Comparison of ENCODE assay signal across 19 mouse cellular contexts in the genomic region with DNA sequence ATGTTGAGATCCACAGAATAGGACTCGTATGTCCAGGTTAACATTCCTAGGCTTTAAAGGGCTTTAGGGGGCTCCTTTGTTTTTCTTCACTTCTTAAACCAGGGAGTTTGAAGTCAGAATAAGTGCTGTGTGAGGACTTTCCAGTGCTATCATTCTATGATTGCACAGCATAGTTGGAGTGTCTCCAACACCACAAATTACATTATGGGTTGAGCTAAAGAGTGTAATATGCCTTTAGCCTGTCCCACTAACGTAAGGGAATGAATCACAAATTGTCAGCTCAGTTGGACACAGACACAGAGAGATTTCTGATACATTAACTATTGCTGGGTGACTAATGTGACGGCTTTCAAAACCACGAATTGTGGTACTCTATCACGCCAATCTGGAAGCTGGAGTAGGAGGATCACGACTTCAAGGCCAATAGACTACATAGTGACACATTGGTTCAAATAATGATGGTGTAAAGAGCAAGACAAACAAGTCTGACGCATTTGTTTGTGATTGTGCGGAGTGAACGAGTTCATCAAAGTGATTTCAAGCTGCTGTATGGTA. TPM values are rescaled to one million over a fixed set of nuclear protein-coding genes. Genes with fewer than 3 reads are reported as not detected.
DNase-seq lines count a peak whose midpoint lies in the region; ATAC-seq and TF ChIP-seq lines count a peak whose summit lies in the region.
"Had no signal": no experiment of that assay in that cellular context is flagged by ENCODE, and none has a peak within 500 bp of the region (broad histone marks: within the 10 kb centered on the region; RNA-seq: fewer than 3 reads in every experiment).

No protein-coding gene starts in this region.

- no peaks in the 10 kb centered on the region for H3K27me3 ChIP-seq in lung, embryonic 14.5 days (ENCODE audit: insufficient read depth, low read length)
- no peaks in the 10 kb centered on the region for H3K27me3 ChIP-seq in C2C12 (ENCODE audit: control insufficient read depth, insufficient read depth, insufficient read length)
- H3K27me3 ChIP-seq in forebrain, embryonic 10.5 days (ENCODE audit: poor library complexity, severe bottlenecking): no peaks in the 10 kb centered on the region
- H3K27me3 ChIP-seq: forebrain, embryonic 15.5 days; hindbrain, embryonic 13.5 days had no signal

- TF ChIP-seq CTCF in lung, embryonic 14.5 days (IDR thresholded peaks at IDR 0.05; ENCODE audit: low read depth): no peak
- TF ChIP-seq CTCF in C2C12 (IDR thresholded peaks at IDR 0.05; ENCODE audit: control insufficient read depth, insufficient read depth, insufficient read length): no peak

- no peak overlapping the region for H3K4me3 ChIP-seq in lung, embryonic 14.5 days (ENCODE audit: low read depth, low read length)
- no peak overlapping the region for H3K4me3 ChIP-seq in C2C12 (ENCODE audit: insufficient read depth, poor library complexity, severe bottlenecking)
- H3K4me3 ChIP-seq in forebrain, embryonic 10.5 days: no peak overlapping the region
- H3K4me3 ChIP-seq: forebrain, embryonic 15.5 days; heart, embryonic 10.5 days; hindbrain, embryonic 13.5 days had no signal

- H3K4me2 ChIP-seq in lung, embryonic 14.5 days: no peak overlapping the region
- H3K4me2 ChIP-seq: forebrain, embryonic 15.5 days; hindbrain, embryonic 13.5 days had no signal

- no peak overlapping the region for H3K27ac ChIP-seq in lung, embryonic 14.5 days (ENCODE audit: low read depth)
- no peak overlapping the region for H3K27ac ChIP-seq in forebrain, embryonic 10.5 days
- H3K27ac ChIP-seq: forebrain, embryonic 15.5 days; heart, embryonic 10.5 days; hindbrain, embryonic 13.5 days; hindbrain, postnatal 0 days had no signal

- H3K79me3 ChIP-seq in C2C12 (ENCODE audit: low read depth): no peaks in the 10 kb centered on the region

- no peaks in the 10 kb centered on the region for H3K36me3 ChIP-seq in lung, embryonic 14.5 days (ENCODE audit: insufficient read depth)
- no peaks in the 10 kb centered on the region for H3K36me3 ChIP-seq in C2C12 (ENCODE audit: control insufficient read depth, insufficient read depth)
- no peaks in the 10 kb centered on the region for H3K36me3 ChIP-seq in forebrain, embryonic 10.5 days (replicated peaks)
- H3K36me3 ChIP-seq: forebrain, embryonic 15.5 days; G1E; heart, embryonic 10.5 days; hindbrain, embryonic 13.5 days had no signal

- H3K4me1 ChIP-seq in lung, embryonic 14.5 days (ENCODE audit: insufficient read depth): no peaks in the 10 kb centered on the region
- H3K4me1 ChIP-seq in forebrain, embryonic 10.5 days: no peaks in the 10 kb centered on the region
- H3K4me1 ChIP-seq: forebrain, embryonic 15.5 days; heart, embryonic 10.5 days; hindbrain, embryonic 13.5 days had no signal

- 62% methylated on average over 9 of the region's 9 CpGs for WGBS in lung, embryonic 14.5 days
- 91% methylated on average over 9 of the region's 9 CpGs for WGBS in forebrain, embryonic 10.5 days

- no peaks in the 10 kb centered on the region for H3K9me3 ChIP-seq in lung, embryonic 14.5 days (ENCODE audit: low read depth, low read length)
- H3K9me3 ChIP-seq in forebrain, embryonic 10.5 days: peaks cover 8% of the 10 kb centered on the region
- H3K9me3 ChIP-seq: forebrain, embryonic 15.5 days; G1E; hindbrain, embryonic 13.5 days had no signal

- no peaks in the 10 kb centered on the region for H3K79me2 ChIP-seq in C2C12 (ENCODE audit: control insufficient read depth, insufficient read depth)

- no peak overlapping the region for H3K9ac ChIP-seq in lung, embryonic 14.5 days
- H3K9ac ChIP-seq: forebrain, embryonic 15.5 days; hindbrain, embryonic 13.5 days had no signal

- peak; percentile 43 for DNase-seq in lung, embryonic 14.5 days
- no peak for DNase-seq in lung, postnatal 14 days
- peak; percentile 95 for DNase-seq in NIH3T3 (ENCODE audit: low read depth)
- DNase-seq in forebrain, embryonic 10.5 days (ENCODE audit: extremely low spot score, low spot score): no peak
- DNase-seq in ovary, postnatal 14 days (ENCODE audit: low spot score): no peak
- DNase-seq: adrenal gland, adult 2 months; adrenal gland, postnatal 25 days; cerebellum, adult 18-20 months; cerebellum, adult 9-11 months; gastrocnemius, postnatal 36 days; heart, adult 11 months; heart, postnatal 10 days had no signal

- no peak for ATAC-seq in lung, embryonic 14.5 days (ENCODE audit: insufficient read depth)
- ATAC-seq: CD4-positive, CD25-positive, alpha-beta regulatory T cell, adult 4 months; forebrain, embryonic 15.5 days; hindbrain, postnatal 0 days had no signal

- H3ac ChIP-seq in C2C12 (ENCODE audit: control insufficient read depth, insufficient read length, low read depth): no peak overlapping the region

TF ChIP-seq in C2C12, 6 proteins besides CTCF, POLR2A, EP300 and RAD21:
- TF ChIP-seq FOSL1 (IDR thresholded peaks at IDR 0.05; ENCODE audit: insufficient read depth, low read length, poor library complexity, severe bottlenecking): peak; percentile 66
- no peak for TF ChIP-seq MYOD1 (IDR thresholded peaks at IDR 0.05; ENCODE audit: control insufficient read depth, insufficient read length, low read depth)
- peak; percentile 67 for TF ChIP-seq CEBPB (IDR thresholded peaks at IDR 0.05; ENCODE audit: low read depth)

RNA-seq across cellular contexts. Expression of a gene that starts 20.4 kb away (rescaled TPM):
- polyA plus RNA-seq in lung, embryonic 14.5 days (2014; fragmentation: Nextera tagmentation; extraction: Ambion mirVana): 113 and 141 TPM in 2 replicates
- polyA plus RNA-seq in C2C12 (2012; fragmentation: generic; extraction: Trizol): 2.4 TPM
- 142 and 150 TPM in 2 replicates for polyA plus RNA-seq in forebrain, embryonic 10.5 days (2016; fragmentation: Nextera tagmentation; extraction: Ambion mirVana)
- polyA plus RNA-seq: CD4-positive, CD25-positive, alpha-beta regulatory T cell, adult 4 months; G1E had no signal

Comparison
In these comparisons a context has a peak if more than half of its experiments do, and no peak if none do; other contexts are left out.
1. DNase-seq: peak in lung, embryonic 14.5 days (single experiment) and NIH3T3 (single experiment); none in lung, postnatal 14 days (single experiment), forebrain, embryonic 10.5 days (single experiment) and ovary, postnatal 14 days (single experiment).
2. RNA of a gene that starts 20.4 kb away (polyA plus RNA-seq): 142 to 150 TPM in forebrain, embryonic 10.5 days and 113 to 141 TPM in lung, embryonic 14.5 days; 2.4 TPM in C2C12 (single experiment); every median in the first group is over 10 times any median in the second.